Comparison of ENCODE assay signal across 8 mouse cellular contexts in genomic region chr11:45736561-45736960, GRCm38 (mm10).
DNase-seq lines count a peak whose midpoint lies in the region; ATAC-seq and TF ChIP-seq lines count a peak whose summit lies in the region.

No protein-coding gene starts in this region.

- no peaks in the 10 kb centered on the region for H3K36me3 ChIP-seq in intestine, postnatal 0 days (ENCODE audit: control insufficient read depth, insufficient read depth)
- H3K36me3 ChIP-seq in intestine, embryonic 15.5 days, result no peaks in the 10 kb centered on the region
- H3K36me3 ChIP-seq in heart, embryonic 14.5 days (ENCODE audit: control insufficient read depth, insufficient read depth, low read length), result no peaks in the 10 kb centered on the region

- H3K4me1 ChIP-seq in intestine, postnatal 0 days (replicated peaks; ENCODE audit: control insufficient read depth, insufficient read depth, low read length), result no peaks in the 10 kb centered on the region
- H3K4me1 ChIP-seq in intestine, embryonic 15.5 days (replicated peaks), result no peaks in the 10 kb centered on the region
- H3K4me1 ChIP-seq in heart, embryonic 14.5 days (ENCODE audit: control insufficient read depth in 2 of 2, insufficient read depth in 2 of 2, low read length in 2 of 2), result peaks cover 0 to 2% of the 10 kb centered on the region in 2 experiments; a peak in 1 of 4 replicates

- 41% methylated on average over 3 of the region's 3 CpGs for WGBS in intestine, postnatal 0 days
- WGBS in intestine, embryonic 15.5 days, result 43% methylated on average over 3 of the region's 3 CpGs
- WGBS in heart, embryonic 14.5 days, result 36% methylated on average over 3 of the region's 3 CpGs

- no peak overlapping the region for H3K9ac ChIP-seq in intestine, postnatal 0 days (ENCODE audit: low read depth, low read length)
- no peak overlapping the region for H3K9ac ChIP-seq in intestine, embryonic 15.5 days
- no peak overlapping the region for H3K9ac ChIP-seq in heart, embryonic 14.5 days (ENCODE audit: low read length)

- peak; percentile 25 for DNase-seq in thymus, postnatal 4 days
- DNase-seq in thymus, adult 18-20 months, result no peak
- no peak for DNase-seq in urinary bladder, postnatal 14 days (ENCODE audit: low spot score)
- no peak for DNase-seq in T-cell, adult 2 months (ENCODE audit: low spot score)
- no peak for DNase-seq in layer of hippocampus, adult 11-12 months (ENCODE audit: low spot score)

- ATAC-seq in intestine, postnatal 0 days, result no peak
- ATAC-seq in intestine, embryonic 15.5 days, result no peak
- ATAC-seq in heart, embryonic 14.5 days (ENCODE audit: insufficient number of reproducible peaks, insufficient read depth, low FRiP score, low read depth), result peak; percentile 31; the same call in 1 of the 2 replicates

- TF ChIP-seq CTCF in intestine, postnatal 0 days (IDR thresholded peaks at IDR 0.05; ENCODE audit: low read depth), result peak; percentile 63

- H3K27ac ChIP-seq in intestine, postnatal 0 days (ENCODE audit: low read depth, low read length), result no peak overlapping the region
- H3K27ac ChIP-seq in intestine, embryonic 15.5 days, result no peak overlapping the region
- H3K27ac ChIP-seq in heart, embryonic 14.5 days (replicated peaks in 1 of 2; ENCODE audit: control insufficient read depth in 1 of 2, insufficient read depth in 1 of 2, low read depth in 2 of 2, low read length in 2 of 2), result no peak overlapping the region

- H3K4me3 ChIP-seq in intestine, postnatal 0 days (ENCODE audit: low read depth, low read length), result no peak overlapping the region
- H3K4me3 ChIP-seq in intestine, embryonic 15.5 days (replicated peaks), result no peak overlapping the region
- no peak overlapping the region for H3K4me3 ChIP-seq in heart, embryonic 14.5 days (ENCODE audit: control insufficient read depth in 1 of 2, insufficient read depth in 1 of 2, low read depth in 1 of 2, low read length in 2 of 2)

- H3K27me3 ChIP-seq in intestine, postnatal 0 days (replicated peaks; ENCODE audit: control insufficient read depth, insufficient read depth, low read length), result no peaks in the 10 kb centered on the region
- no peaks in the 10 kb centered on the region for H3K27me3 ChIP-seq in intestine, embryonic 15.5 days (replicated peaks)
- H3K27me3 ChIP-seq in heart, embryonic 14.5 days (ENCODE audit: control insufficient read depth, insufficient read depth, low read length), result no peaks in the 10 kb centered on the region

- H3K9me3 ChIP-seq in intestine, postnatal 0 days (ENCODE audit: control insufficient read depth), result no peaks in the 10 kb centered on the region
- no peaks in the 10 kb centered on the region for H3K9me3 ChIP-seq in intestine, embryonic 15.5 days
- no peaks in the 10 kb centered on the region for H3K9me3 ChIP-seq in heart, embryonic 14.5 days (ENCODE audit: control insufficient read depth, low read length)

- H3K4me2 ChIP-seq in intestine, postnatal 0 days (replicated peaks; ENCODE audit: low read depth), result no peak overlapping the region
- no peak overlapping the region for H3K4me2 ChIP-seq in intestine, embryonic 15.5 days (replicated peaks)
- H3K4me2 ChIP-seq in heart, embryonic 14.5 days (ENCODE audit: low read length), result no peak overlapping the region
